Mouse (Mus musculus) brain, embryonic 14.5 days (tissue): ENCODE data around the gene Atf6b.

Source experiments
- CTCF ChIP-seq: fragments of 200-500 bp; IDR thresholded peaks from 2 replicates; pipeline ENCODE4 v1.5.1; 2012; ENCODE audit warnings: inconsistent platforms, mild to moderate bottlenecking, moderate library complexity, borderline replicate concordance; ENCODE audit not compliant: insufficient read depth, insufficient read length; ENCODE audit errors: extremely low read depth
- POLR2A ChIP-seq: fragments of 200-500 bp; IDR thresholded peaks from 2 replicates; pipeline ENCODE4 v1.6.1; 2012; ENCODE audit warnings: mild to moderate bottlenecking, inconsistent platforms, borderline replicate concordance; ENCODE audit not compliant: poor library complexity, insufficient read depth, insufficient read length, severe bottlenecking; ENCODE audit errors: extremely low read depth

DNA sequence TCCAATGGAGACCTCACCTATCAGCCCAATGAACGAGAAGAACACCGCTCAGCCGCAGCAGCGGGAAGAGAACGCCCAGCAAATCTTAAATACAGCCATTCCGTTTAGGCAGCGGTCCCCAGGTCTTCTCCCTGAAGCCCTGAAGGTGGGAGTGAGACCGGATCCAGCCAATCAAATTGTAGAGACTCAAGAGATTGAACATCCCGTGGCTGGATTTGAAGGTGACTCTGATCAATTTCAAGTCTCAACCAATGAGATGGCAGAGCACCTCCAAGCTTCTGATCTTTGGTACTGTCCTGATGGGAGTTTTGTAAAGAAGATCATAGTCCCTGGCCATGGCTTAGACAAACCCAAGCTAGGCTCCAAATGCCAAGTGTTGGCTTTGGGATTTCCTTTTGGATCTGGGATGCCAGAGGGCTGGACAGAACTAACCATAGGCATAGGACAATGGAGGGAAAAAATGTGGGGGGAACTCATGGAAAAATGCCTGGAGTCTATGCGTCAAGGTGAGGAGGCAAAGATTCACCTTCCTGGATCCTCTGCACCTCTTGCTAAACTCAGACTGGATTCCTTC is 1.6 kb upstream of the Atf6b start:
- no peak for TF ChIP-seq POLR2A
- no peak for TF ChIP-seq CTCF
